Mouse (Mus musculus) liver, embryonic 16.5 days (tissue): ENCODE measurements around the gene Znrd1as. TPM values are rescaled to one million over a fixed set of nuclear protein-coding genes. Genes with fewer than 3 reads are reported as not detected.

ENCODE experiments used
- ATAC-seq: fragments of 200-750 bp; cut with Nextera tagmentation; 2 replicates; pipeline ENCODE4 v1.8.0; 2017; ENCODE audit warnings: low read depth, mild to moderate bottlenecking, moderate number of reproducible peaks, moderate library complexity
- H3K27ac ChIP-seq: fragments of 300-500 bp; sonication (generic); 2 replicates; pipeline ENCODE4 v1.5.1; 2014; ENCODE audit warnings: mild to moderate bottlenecking, low read length
- H3K27me3 ChIP-seq: fragments of 300-500 bp; sonication (generic); 2 replicates; pipeline ENCODE4 v1.6.1; 2014; ENCODE audit warnings: low read depth, low read length, mixed read lengths; ENCODE audit not compliant: control insufficient read depth, insufficient read depth
- H3K36me3 ChIP-seq: fragments of 300-500 bp; sonication (generic); 2 replicates; pipeline ENCODE4 v1.6.1; 2014; ENCODE audit warnings: mild to moderate bottlenecking; ENCODE audit not compliant: control insufficient read depth, insufficient read depth
- H3K4me1 ChIP-seq: fragments of 300-500 bp; sonication (generic); 2 replicates; pipeline ENCODE4 v1.6.1; 2014; ENCODE audit warnings: low read depth, low read length, mixed read lengths; ENCODE audit not compliant: control insufficient read depth
- H3K4me2 ChIP-seq: fragments of 300-500 bp; sonication (generic); 2 replicates; pipeline ENCODE4 v1.6.1; 2014; ENCODE audit warnings: low read depth, low read length, mixed read lengths
- H3K4me3 ChIP-seq: fragments of 300-500 bp; sonication (generic); 2 replicates; pipeline ENCODE4 v1.5.1; 2014; ENCODE audit warnings: low read depth, mild to moderate bottlenecking, low read length
- H3K9ac ChIP-seq: fragments of 300-500 bp; sonication (generic); 2 replicates; pipeline ENCODE4 v1.6.1; 2014; ENCODE audit warnings: low read depth, low read length
- H3K9me3 ChIP-seq: fragments of 300-500 bp; sonication (generic); replicated peaks from 2 replicates; pipeline ENCODE4 v1.6.1; 2016; ENCODE audit warnings: low read length; ENCODE audit not compliant: control insufficient read depth
- WGBS: fragments of 180-500 bp; shearing (Covaris S2); extraction: QIAGEN DNeasy Blood & Tissue Kit; methylation state at CpG from one replicate; pipeline ENCODE4 v1.1.7; 2014; ENCODE audit not compliant: insufficient replicate concordance; 5-methylcytosine and 5-hydroxymethylcytosine counted together
- polyA plus RNA-seq: library from polyadenylated mRNA; unstranded; fragments of >200 nt; fragmentation: Nextera tagmentation; extraction: Ambion mirVana; gene quantifications from 2 replicates; pipeline ENCODE4 v1.2.1, GENCODE M21; 2015

Gene Znrd1as
- polyA plus RNA-seq, 1 experiment from 2014 or later, result 3.0 TPM

- ATAC-seq, result no peak
- 55% methylated on average over 12 of the region's 12 CpGs for WGBS
- H3K36me3 ChIP-seq, result no peaks in the 10 kb centered on the region
- no peak overlapping the region for H3K4me3 ChIP-seq
- no peak overlapping the region for H3K27ac ChIP-seq
- no peak overlapping the region for H3K9ac ChIP-seq
- H3K27me3 ChIP-seq, result no peaks in the 10 kb centered on the region
- H3K9me3 ChIP-seq, result no peaks in the 10 kb centered on the region
- H3K4me2 ChIP-seq, result no peak overlapping the region
- H3K4me1 ChIP-seq, result no peaks in the 10 kb centered on the region
These were observed 29.0 kb upstream of the Znrd1as start for GRCm38 (mm10) chr17:36929236-36929932.

- no peak overlapping the region for H3K9ac ChIP-seq
- H3K27ac ChIP-seq, result no peak overlapping the region
- no peaks in the 10 kb centered on the region for H3K36me3 ChIP-seq
- no peak for ATAC-seq
- H3K4me1 ChIP-seq, result no peaks in the 10 kb centered on the region
- no peaks in the 10 kb centered on the region for H3K9me3 ChIP-seq
- H3K4me2 ChIP-seq, result no peak overlapping the region
- no peak overlapping the region for H3K4me3 ChIP-seq
- H3K27me3 ChIP-seq, result no peaks in the 10 kb centered on the region
- WGBS, result 39% methylated on average over 6 of the region's 6 CpGs
These were observed 28.2 kb upstream of the Znrd1as start for GRCm38 (mm10) chr17:36930233-36930632.

GRCm38 (mm10) chr17:36931130-36931529 lies 27.3 kb upstream of the Znrd1as start:
- Histone ChIP-seq H3K27ac (no peak overlapping the region), H3K27me3 (no peaks in the 10 kb centered on the region), H3K9me3 (no peaks in the 10 kb centered on the region), H3K4me3 (no peak overlapping the region), H3K36me3 (no peaks in the 10 kb centered on the region), H3K9ac (no peak overlapping the region), H3K4me1 (no peaks in the 10 kb centered on the region), H3K4me2 (no peak overlapping the region)
- no peak for ATAC-seq
- 55% methylated on average over 4 of the region's 4 CpGs for WGBS

GRCm38 (mm10) chr17:36931806-36932205 lies 26.6 kb upstream of the Znrd1as start:
- no peak overlapping the region for H3K4me2 ChIP-seq
- H3K9me3 ChIP-seq, result no peaks in the 10 kb centered on the region
- ATAC-seq, result no peak
- no peaks in the 10 kb centered on the region for H3K36me3 ChIP-seq
- WGBS, result 42% methylated on average over 2 of the region's 2 CpGs
- no peak overlapping the region for H3K27ac ChIP-seq
- no peaks in the 10 kb centered on the region for H3K27me3 ChIP-seq
- H3K9ac ChIP-seq, result no peak overlapping the region
- H3K4me1 ChIP-seq, result no peaks in the 10 kb centered on the region
- no peak overlapping the region for H3K4me3 ChIP-seq

GRCm38 (mm10) chr17:36938056-36938455 lies 20.3 kb upstream of the Znrd1as start:
- Histone ChIP-seq H3K9me3 (no peaks in the 10 kb centered on the region), H3K36me3 (no peaks in the 10 kb centered on the region), H3K27ac (no peak overlapping the region), H3K27me3 (peaks cover 18% of the 10 kb centered on the region), H3K9ac (no peak overlapping the region), H3K4me2 (no peak overlapping the region), H3K4me3 (no peak overlapping the region), H3K4me1 (no peaks in the 10 kb centered on the region)
- no peak for ATAC-seq
- 44% methylated on average over 2 of the region's 2 CpGs for WGBS

GRCm38 (mm10) chr17:36942391-36942790 lies 16.0 kb upstream of the Znrd1as start:
- 36% methylated on average over 10 of the region's 10 CpGs for WGBS
- H3K27me3 ChIP-seq, result peaks cover 62% of the 10 kb centered on the region
- H3K27ac ChIP-seq, result no peak overlapping the region
- H3K9me3 ChIP-seq, result no peaks in the 10 kb centered on the region
- no peaks in the 10 kb centered on the region; the same call in 1 of the 2 replicates for H3K4me1 ChIP-seq
- no peak overlapping the region for H3K4me2 ChIP-seq
- no peak overlapping the region for H3K4me3 ChIP-seq
- no peak overlapping the region for H3K9ac ChIP-seq
- no peaks in the 10 kb centered on the region for H3K36me3 ChIP-seq
- no peak for ATAC-seq

- Histone ChIP-seq H3K27me3 (peaks cover 67% of the 10 kb centered on the region), H3K4me1 (no peaks in the 10 kb centered on the region; the same call in 1 of the 2 replicates), H3K36me3 (no peaks in the 10 kb centered on the region), H3K4me3 (peak within 1 kb of the TSS; percentile 41), H3K4me2 (peak within 1 kb of the TSS; percentile 49), H3K9ac (no peak within 1 kb of the TSS), H3K9me3 (no peaks in the 10 kb centered on the region), H3K27ac (no peak within 1 kb of the TSS)
- ATAC-seq, result no peak
- 4% methylated on average over 59 of the region's 59 CpGs for WGBS
These were observed 15.5 kb upstream of the Znrd1as start, which contains the start of gene Rnf39 for GRCm38 (mm10) chr17:36942791-36943471. Gene Rnf39 (plus strand): TSS chr17:36942918.

GRCm38 (mm10) chr17:36943691-36944090 lies 14.7 kb upstream of the Znrd1as start:
- Histone ChIP-seq H3K9ac (no peak overlapping the region), H3K4me3 (no peak overlapping the region), H3K4me2 (no peak overlapping the region), H3K36me3 (no peaks in the 10 kb centered on the region; the same call in 1 of the 2 replicates), H3K9me3 (no peaks in the 10 kb centered on the region), H3K27ac (no peak overlapping the region), H3K27me3 (peaks cover 70% of the 10 kb centered on the region), H3K4me1 (no peaks in the 10 kb centered on the region; the same call in 1 of the 2 replicates)
- ATAC-seq, result no peak
- 17% methylated on average over 5 of the region's 5 CpGs for WGBS

- Histone ChIP-seq H3K36me3 (peaks cover 5% of the 10 kb centered on the region; the same call in 1 of the 2 replicates), H3K4me2 (no peak overlapping the region), H3K4me1 (no peaks in the 10 kb centered on the region; the same call in 1 of the 2 replicates), H3K9ac (no peak overlapping the region), H3K27ac (no peak overlapping the region), H3K4me3 (no peak overlapping the region), H3K9me3 (no peaks in the 10 kb centered on the region), H3K27me3 (peaks cover 70% of the 10 kb centered on the region)
- ATAC-seq, result no peak
- 19% methylated on average over 9 of the region's 9 CpGs for WGBS
These were observed 14.1 kb upstream of the Znrd1as start for GRCm38 (mm10) chr17:36944121-36944775.
